Mouse (Mus musculus) ES-Bruce4 (cell line): ENCODE data around the gene Kcnip1.

ENCODE experiments used
- CTCF ChIP-seq: IDR thresholded peaks from one replicate; pipeline ENCODE4 v1.8.1; 2011; ENCODE audit warnings: low read depth, low read length
- POLR2A ChIP-seq: IDR thresholded peaks from one replicate; pipeline ENCODE4 v1.8.1; 2011; ENCODE audit warnings: low read length; ENCODE audit not compliant: insufficient read depth

GRCm38 (mm10) chr11:33932386-33933111 is 60.4 kb downstream of the Kcnip1 start:
- TF ChIP-seq CTCF (no peak), POLR2A (no peak)
